Mouse (Mus musculus) stomach, postnatal 0 days (tissue): Measurements from ENCODE around the gene Olfr620. TPM values are rescaled to one million over a fixed set of nuclear protein-coding genes. Genes with fewer than 3 reads are reported as not detected.

Source experiments
- ATAC-seq: fragments of 200-750 bp; cut with Nextera tagmentation; 2 replicates; pipeline ENCODE4 v1.8.0; 2017; ENCODE audit not compliant: low FRiP score, low TSS enrichment
- DNase-seq: peaks from one replicate; pipeline ENCODE4 v3.0.0-alpha.2; 2016; ENCODE audit warnings: low spot score
- H3K27ac ChIP-seq: fragments of 300-500 bp; sonication (generic); replicated peaks from 2 replicates; pipeline ENCODE4 v1.5.1; 2014; ENCODE audit warnings: mild to moderate bottlenecking, control low read depth
- H3K27me3 ChIP-seq: fragments of 300-500 bp; sonication (generic); 2 replicates; pipeline ENCODE4 v1.6.1; 2014; ENCODE audit warnings: low read length; ENCODE audit not compliant: control insufficient read depth, insufficient read depth
- H3K36me3 ChIP-seq: fragments of 300-500 bp; sonication (generic); 2 replicates; pipeline ENCODE4 v1.6.1; 2014; ENCODE audit warnings: low read length, mixed read lengths; ENCODE audit not compliant: control insufficient read depth, insufficient read depth
- H3K4me1 ChIP-seq: fragments of 300-500 bp; sonication (generic); replicated peaks from 2 replicates; pipeline ENCODE4 v1.6.1; 2014; ENCODE audit warnings: antibody characterized with exemption; ENCODE audit not compliant: control insufficient read depth, insufficient read depth
- H3K4me2 ChIP-seq: fragments of 300-500 bp; sonication (generic); replicated peaks from 2 replicates; pipeline ENCODE4 v1.6.1; 2014; ENCODE audit warnings: low read depth, mild to moderate bottlenecking, control low read depth, moderate library complexity
- H3K4me3 ChIP-seq: fragments of 300-500 bp; sonication (generic); 2 replicates; pipeline ENCODE4 v1.5.1; 2014; ENCODE audit warnings: low read depth, low read length, control low read depth
- H3K9ac ChIP-seq: fragments of 300-500 bp; sonication (generic); 2 replicates; pipeline ENCODE4 v1.6.1; 2014; ENCODE audit warnings: mild to moderate bottlenecking, low read length, control low read depth, mixed read lengths
- H3K9me3 ChIP-seq: fragments of 300-500 bp; sonication (generic); 2 replicates; pipeline ENCODE4 v1.6.1; 2016; ENCODE audit warnings: low read length; ENCODE audit not compliant: control insufficient read depth
- CTCF ChIP-seq: IDR thresholded peaks from 2 replicates; pipeline ENCODE4 v1.5.1; 2016; ENCODE audit warnings: antibody characterized with exemption, low read depth, mild to moderate bottlenecking, moderate library complexity
- EP300 ChIP-seq: optimal IDR thresholded peaks from 2 replicates; pipeline ENCODE3; 2016; ENCODE audit warnings: antibody characterized with exemption
- WGBS: fragments of 180-500 bp; shearing (Covaris S2); extraction: QIAGEN DNeasy Blood & Tissue Kit; methylation state at CpG from one replicate; pipeline ENCODE4 v1.1.7; 2014; 5-methylcytosine and 5-hydroxymethylcytosine counted together
- polyA plus RNA-seq: library from polyadenylated mRNA; unstranded; fragments of >200 nt; fragmentation: Nextera tagmentation; extraction: Ambion mirVana; gene quantifications from 2 replicates; pipeline ENCODE4 v1.2.1, GENCODE M21; 2015

Gene Olfr620
- 0.10 TPM in 1 of 2 replicates, not detected in the other for polyA plus RNA-seq

DNA sequence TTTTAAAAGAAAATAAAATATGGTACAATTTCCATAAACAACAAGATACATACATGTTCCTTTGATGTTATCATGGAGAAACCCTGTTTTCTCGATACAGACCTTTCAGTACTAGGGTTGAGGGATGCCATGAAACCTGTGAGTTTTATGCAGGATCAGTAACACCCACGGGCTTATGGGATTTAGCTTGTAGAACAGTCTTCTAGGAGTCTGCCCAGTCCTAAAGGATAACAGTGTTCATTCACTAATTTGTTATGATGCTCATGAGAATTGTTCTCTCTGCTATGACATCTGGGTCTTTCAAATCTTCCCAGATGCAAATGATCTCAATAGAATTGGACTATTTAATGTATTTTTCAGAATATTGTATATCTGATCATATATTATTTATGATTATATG lies at the start of gene Olfr620:
Olfr620 (minus strand) TSS at position 101 of the 400 bp plus-strand sequence.
- no peak for ATAC-seq

DNA sequence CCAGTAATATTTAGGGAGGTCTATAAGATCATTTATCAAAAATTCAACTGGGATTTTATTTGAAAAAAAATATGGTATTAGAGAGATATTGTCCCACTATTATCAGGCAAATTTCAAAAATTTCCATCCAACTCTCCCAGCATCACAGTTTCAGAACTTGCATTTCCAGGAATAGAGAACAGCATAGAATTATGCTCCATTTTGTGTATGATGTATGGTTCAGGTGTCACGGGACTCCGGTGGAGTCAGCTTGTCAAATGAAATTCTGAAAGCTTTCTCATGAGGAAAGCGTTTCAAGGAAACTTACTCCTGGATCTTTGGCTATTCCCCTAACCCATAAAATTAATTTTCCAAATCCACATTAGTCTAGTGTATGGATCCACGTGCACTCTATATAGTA lies 31.7 kb upstream of the Olfr620 start:
- Histone ChIP-seq H3K27me3 (no peaks in the 10 kb centered on the region), H3K4me3 (no peak overlapping the region), H3K9ac (no peak overlapping the region), H3K4me1 (no peaks in the 10 kb centered on the region), H3K4me2 (no peak overlapping the region), H3K9me3 (no peaks in the 10 kb centered on the region), H3K27ac (no peak overlapping the region), H3K36me3 (no peaks in the 10 kb centered on the region)
- ATAC-seq: no peak
- no peak for TF ChIP-seq EP300
- no peak for TF ChIP-seq CTCF
- DNase-seq: no peak
- WGBS: 80% methylated on average over 4 of the region's 4 CpGs

More for the DNA sequence above, at the start of gene Olfr620:
- H3K27ac ChIP-seq: no peak within 1 kb of the TSS
- no peak for DNase-seq
- H3K27me3 ChIP-seq: no peaks in the 10 kb centered on the region
- TF ChIP-seq EP300: no peak
- H3K9ac ChIP-seq: no peak within 1 kb of the TSS
- no peak within 1 kb of the TSS for H3K4me2 ChIP-seq
- WGBS: 62% methylated on average over 2 of the region's 2 CpGs
- H3K9me3 ChIP-seq: no peaks in the 10 kb centered on the region
- no peaks in the 10 kb centered on the region for H3K36me3 ChIP-seq
- H3K4me3 ChIP-seq: no peak within 1 kb of the TSS
- no peaks in the 10 kb centered on the region for H3K4me1 ChIP-seq

DNA sequence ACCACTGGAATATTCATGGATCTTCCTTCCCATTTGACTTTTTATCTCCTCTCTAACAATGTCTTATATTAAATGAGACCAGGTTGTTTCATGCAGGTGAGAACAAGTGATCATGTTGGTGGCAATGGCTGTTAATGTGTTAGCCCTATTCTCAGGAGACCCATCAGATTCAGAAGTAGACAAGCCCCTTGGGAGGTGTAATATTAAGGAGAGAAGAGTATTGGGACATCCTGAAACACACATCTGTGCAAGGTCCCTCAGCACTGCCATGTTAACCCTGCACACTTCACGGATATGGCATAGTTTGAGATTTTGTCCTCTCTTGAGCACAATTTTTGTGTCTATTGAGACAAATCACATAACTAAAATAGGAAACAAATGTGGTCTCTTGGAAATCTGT lies 30.3 kb upstream of the Olfr620 start, which contains the start of gene Olfr622:
Olfr622 (minus strand) TSS at position 101 of the 400 bp plus-strand sequence.
- TF ChIP-seq CTCF (no peak), EP300 (no peak)

DNA sequence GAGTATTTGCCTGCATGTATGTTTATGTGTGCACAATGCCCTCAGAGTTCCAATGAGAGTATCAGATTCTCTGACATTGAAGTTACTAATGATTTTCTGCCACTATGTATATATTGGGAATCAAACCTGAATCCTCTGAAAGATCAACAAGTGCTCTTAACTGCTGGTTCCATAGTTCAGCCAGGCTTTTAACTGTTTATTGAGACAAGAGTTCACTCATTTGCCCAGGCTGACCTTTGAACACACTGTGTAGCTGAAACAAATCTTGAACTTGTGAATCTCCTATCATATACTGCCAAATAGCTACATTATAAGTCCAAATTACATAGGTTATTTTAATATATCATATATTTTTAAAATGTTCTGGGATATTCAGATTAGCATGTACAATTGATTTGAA lies 24.5 kb upstream of the Olfr620 start:
- no peaks in the 10 kb centered on the region for H3K27me3 ChIP-seq
- ATAC-seq: no peak
- no peaks in the 10 kb centered on the region for H3K36me3 ChIP-seq

More for the DNA sequence above, 30.3 kb upstream of the Olfr620 start, which contains the start of gene Olfr622:
- no peak within 1 kb of the TSS for H3K4me3 ChIP-seq
- no peak within 1 kb of the TSS for H3K9ac ChIP-seq
- DNase-seq: no peak
- no peaks in the 10 kb centered on the region for H3K36me3 ChIP-seq
- H3K4me1 ChIP-seq: no peaks in the 10 kb centered on the region
- H3K27ac ChIP-seq: no peak within 1 kb of the TSS
- no peaks in the 10 kb centered on the region for H3K9me3 ChIP-seq
- ATAC-seq: no peak
- H3K4me2 ChIP-seq: no peak within 1 kb of the TSS
- H3K27me3 ChIP-seq: no peaks in the 10 kb centered on the region
- 65% methylated on average over 1 of the region's 1 CpGs for WGBS

DNA sequence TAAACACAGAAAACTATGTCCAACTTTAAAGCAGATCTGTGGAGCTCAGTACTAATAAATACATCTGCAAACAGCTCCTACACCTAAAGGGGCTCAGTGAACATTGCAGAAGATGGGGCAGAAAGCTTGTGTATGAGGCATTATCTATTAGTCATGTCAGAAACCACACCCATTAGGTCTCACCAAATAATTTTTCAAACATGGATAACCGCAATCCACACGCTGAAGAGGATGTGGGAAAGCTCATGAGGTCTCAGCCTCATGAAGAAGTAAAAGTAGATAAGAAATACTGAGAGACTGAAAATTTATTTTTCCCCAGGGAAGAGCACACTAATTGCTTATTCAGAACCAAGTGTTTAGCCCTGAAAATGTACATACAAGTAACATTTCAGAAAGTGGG lies 4.9 kb downstream of the Olfr620 start:
- Histone ChIP-seq H3K9ac (no peak overlapping the region), H3K36me3 (no peaks in the 10 kb centered on the region), H3K4me1 (no peaks in the 10 kb centered on the region), H3K9me3 (no peaks in the 10 kb centered on the region), H3K27me3 (no peaks in the 10 kb centered on the region), H3K27ac (no peak overlapping the region), H3K4me3 (no peak overlapping the region), H3K4me2 (no peak overlapping the region)
- no peak for DNase-seq
- TF ChIP-seq EP300 (no peak), CTCF (no peak)
- no peak for ATAC-seq
- 53% methylated on average over 2 of the region's 2 CpGs for WGBS

More for the DNA sequence above, 24.5 kb upstream of the Olfr620 start:
- Histone ChIP-seq H3K27ac (no peak overlapping the region), H3K4me2 (no peak overlapping the region), H3K9me3 (no peaks in the 10 kb centered on the region), H3K4me3 (no peak overlapping the region), H3K9ac (no peak overlapping the region), H3K4me1 (no peaks in the 10 kb centered on the region)
- DNase-seq: no peak
- TF ChIP-seq CTCF (no peak), EP300 (no peak)

DNA sequence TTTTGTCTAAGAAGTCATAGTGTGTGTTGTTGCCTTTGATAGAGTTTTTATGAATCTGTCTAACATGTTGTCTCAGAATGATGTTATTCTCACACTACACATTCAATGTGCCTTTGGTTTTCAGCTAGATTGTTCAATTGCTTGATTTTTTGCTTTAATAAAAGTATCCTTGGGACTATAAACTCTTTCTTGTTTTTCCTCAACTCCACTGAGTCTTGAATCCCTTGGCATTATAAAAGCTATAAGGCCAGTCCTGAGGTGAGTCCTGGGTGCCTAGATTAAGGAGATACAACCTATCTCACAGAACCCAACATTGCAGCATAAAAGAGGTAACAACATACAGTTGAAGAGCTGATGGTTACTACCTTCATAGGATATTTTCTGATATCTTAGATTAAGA lies 12.1 kb downstream of the Olfr620 start, which contains the start of gene Olfr619:
Olfr619 (plus strand) TSS at position 301 of the 400 bp plus-strand sequence.
- TF ChIP-seq CTCF (no peak), EP300 (no peak)

More for the DNA sequence above, 12.1 kb downstream of the Olfr620 start, which contains the start of gene Olfr619:
- ATAC-seq: no peak
- Histone ChIP-seq H3K9ac (no peak within 1 kb of the TSS), H3K4me2 (no peak within 1 kb of the TSS), H3K9me3 (no peaks in the 10 kb centered on the region), H3K36me3 (no peaks in the 10 kb centered on the region), H3K4me1 (no peaks in the 10 kb centered on the region), H3K27ac (no peak within 1 kb of the TSS), H3K4me3 (no peak within 1 kb of the TSS), H3K27me3 (no peaks in the 10 kb centered on the region)
- DNase-seq: no peak
